Mouse (Mus musculus) c-Kit-positive CD71-positive TER-119-positive erythroid progenitor cells, embryonic 14.5 days (primary cell): ENCODE measurements around the gene Clec4d.

Source experiments
- DNase-seq: peaks from one replicate; pipeline ENCODE4 v3.0.0-alpha.2; 2013; ENCODE audit warnings: low spot score

The Clec4d gene

DNA sequence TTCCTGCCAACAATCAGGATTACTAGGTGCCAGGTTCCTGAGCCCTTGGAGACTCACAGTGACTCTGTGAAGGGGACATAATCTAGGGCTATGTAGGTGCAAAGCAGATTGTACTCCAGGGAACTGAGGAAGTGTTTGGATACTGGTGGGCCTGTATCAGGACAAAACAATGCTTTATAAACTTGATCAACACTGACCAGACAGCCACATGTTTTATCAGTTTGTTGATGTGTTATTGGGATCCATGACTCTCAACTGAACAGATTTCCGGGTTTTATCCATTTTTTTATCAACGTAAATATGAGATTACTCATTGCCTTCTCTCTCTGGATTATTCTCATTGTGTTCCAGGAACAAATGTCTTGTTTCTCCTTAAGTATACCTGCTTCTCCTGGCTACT is 46.1 kb downstream of the Clec4d start, which contains the start of gene Vmn2r19:
TSS of gene Vmn2r19 (plus strand) at position 301 of the 400 bp plus-strand sequence.
- DNase-seq = no peak
